Mouse (Mus musculus): ENCODE measurements around the gene A830005F24Rik. TPM values are rescaled to one million over a fixed set of nuclear protein-coding genes. Genes with fewer than 3 reads are reported as not detected.

The A830005F24Rik gene
- polyA plus RNA-seq, 1 experiment, result 0.31 TPM

DNA sequence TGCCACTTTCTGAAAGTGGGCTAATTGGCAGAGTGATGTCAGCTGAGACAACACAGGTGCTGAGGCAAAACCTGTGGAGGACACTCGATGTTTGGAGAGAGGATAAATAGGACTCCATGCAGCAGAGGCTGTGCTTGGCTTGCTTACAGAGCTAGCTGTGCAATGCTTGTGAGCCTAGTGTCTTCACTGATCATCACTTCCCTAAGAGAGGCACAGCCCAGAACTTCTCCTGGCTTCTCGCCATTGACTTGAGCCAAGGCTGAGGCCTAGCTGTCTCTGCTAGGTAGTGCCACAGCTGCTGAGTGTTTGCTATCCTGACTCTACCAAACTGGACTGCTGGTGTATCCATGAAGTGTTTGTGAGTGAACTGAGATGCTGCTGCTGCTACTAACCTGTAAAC is 17.3 kb downstream of the A830005F24Rik start:
- no peak for TF ChIP-seq GATA1 (IDR thresholded peaks at IDR 0.05; ENCODE audit: low read length)

DNA sequence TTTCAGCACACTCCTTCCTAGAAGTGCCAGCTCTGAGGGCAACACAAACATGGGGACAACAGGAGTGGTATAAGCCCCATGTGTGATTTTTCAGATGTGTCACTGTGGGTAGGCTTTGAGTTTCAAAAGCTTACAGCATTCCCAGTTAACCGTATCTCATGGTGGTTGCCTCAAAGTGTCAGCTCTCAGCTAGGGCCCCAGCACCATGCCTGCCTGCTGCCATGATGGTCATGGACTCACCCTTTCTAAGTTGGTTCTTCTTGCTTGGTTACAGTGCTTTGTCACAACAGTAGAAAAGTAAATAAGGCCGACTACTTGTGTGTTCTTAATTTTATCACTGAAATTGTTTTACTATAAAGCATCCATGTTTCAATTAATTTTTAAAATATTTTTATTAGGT is 18.1 kb downstream of the A830005F24Rik start:
- TF ChIP-seq GATA1 (IDR thresholded peaks at IDR 0.05; ENCODE audit: low read length), result no peak

DNA sequence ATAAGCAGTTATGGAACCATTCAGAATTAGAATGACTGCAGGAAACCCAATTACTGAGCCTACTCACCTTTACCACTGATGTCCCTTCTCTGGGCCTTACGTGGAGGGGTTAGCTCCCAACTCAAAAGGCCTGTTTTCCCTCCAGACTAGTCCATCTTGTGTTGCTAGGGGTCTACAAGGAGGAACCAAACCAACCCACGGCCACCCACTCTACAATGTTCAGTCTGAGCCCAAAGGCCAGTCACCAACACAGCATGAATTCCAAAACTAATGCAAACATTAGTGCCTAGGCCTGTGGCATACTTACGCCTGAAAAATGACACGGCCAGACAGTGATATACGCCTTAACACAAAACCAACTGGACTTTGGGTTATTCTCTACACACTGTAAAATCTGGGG is 20.1 kb downstream of the A830005F24Rik start:
- no peak for TF ChIP-seq GATA1 (IDR thresholded peaks at IDR 0.05; ENCODE audit: low read length)

DNA sequence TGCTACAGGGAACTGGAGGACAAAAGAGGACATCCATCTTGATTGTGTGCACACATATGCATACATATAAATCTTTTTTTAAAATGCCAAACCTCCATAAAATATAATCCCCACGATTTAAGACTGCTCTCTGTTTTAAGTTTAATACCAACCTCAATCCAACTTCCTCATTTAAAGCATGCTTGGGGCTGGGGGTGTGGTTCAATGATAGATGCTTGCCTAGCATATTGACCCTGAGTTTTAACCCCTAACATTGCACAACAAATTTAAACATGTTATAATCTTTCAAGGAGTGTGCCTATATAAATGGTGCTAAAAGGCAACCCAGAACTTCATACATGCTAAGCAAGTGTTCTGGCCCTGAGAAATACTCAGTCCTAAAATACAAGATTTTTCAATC is 27.1 kb downstream of the A830005F24Rik start:
- TF ChIP-seq GATA1 (IDR thresholded peaks at IDR 0.05; ENCODE audit: low read length), result no peak

DNA sequence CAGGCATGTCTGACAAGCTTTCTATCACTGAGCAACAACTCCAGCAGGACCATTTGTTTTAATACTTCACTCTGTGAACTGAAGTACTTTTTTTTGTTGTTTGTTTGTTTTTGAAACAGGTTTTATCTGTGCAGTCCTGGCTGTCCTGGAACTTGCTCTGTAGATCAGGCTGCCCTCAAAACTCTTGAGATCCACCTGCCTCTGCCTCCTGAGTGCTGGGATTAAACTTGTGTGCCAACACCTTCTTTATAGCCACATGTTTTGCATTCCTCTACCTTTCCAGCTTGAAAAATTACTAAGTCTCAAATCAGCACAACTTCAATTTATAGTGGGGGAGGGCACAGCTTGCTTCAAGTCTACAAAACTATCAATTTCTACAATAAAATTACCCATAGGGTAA is 31.0 kb downstream of the A830005F24Rik start:
- no peak for TF ChIP-seq GATA1 (IDR thresholded peaks at IDR 0.05; ENCODE audit: low read length)

DNA sequence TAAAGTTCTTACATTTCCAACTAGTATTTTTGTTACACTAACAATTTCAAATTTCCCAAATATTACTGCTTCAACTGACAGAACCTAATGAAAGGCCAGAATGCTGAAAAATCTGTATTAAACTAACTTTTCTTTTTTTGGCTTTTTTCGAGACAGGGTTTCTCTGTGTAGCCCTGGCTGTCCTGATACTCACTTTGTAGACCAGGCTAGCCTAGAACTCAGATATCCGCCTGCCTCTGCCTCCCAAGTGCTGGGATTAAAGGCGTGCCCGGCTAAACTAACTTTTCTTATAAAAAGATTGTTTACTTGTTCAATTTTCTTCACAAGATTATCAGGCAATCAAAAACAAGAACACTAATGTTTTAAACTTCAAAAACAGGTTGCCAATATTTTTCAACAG is 31.5 kb downstream of the A830005F24Rik start:
- TF ChIP-seq GATA1 (IDR thresholded peaks at IDR 0.05; ENCODE audit: low read length), result no peak

DNA sequence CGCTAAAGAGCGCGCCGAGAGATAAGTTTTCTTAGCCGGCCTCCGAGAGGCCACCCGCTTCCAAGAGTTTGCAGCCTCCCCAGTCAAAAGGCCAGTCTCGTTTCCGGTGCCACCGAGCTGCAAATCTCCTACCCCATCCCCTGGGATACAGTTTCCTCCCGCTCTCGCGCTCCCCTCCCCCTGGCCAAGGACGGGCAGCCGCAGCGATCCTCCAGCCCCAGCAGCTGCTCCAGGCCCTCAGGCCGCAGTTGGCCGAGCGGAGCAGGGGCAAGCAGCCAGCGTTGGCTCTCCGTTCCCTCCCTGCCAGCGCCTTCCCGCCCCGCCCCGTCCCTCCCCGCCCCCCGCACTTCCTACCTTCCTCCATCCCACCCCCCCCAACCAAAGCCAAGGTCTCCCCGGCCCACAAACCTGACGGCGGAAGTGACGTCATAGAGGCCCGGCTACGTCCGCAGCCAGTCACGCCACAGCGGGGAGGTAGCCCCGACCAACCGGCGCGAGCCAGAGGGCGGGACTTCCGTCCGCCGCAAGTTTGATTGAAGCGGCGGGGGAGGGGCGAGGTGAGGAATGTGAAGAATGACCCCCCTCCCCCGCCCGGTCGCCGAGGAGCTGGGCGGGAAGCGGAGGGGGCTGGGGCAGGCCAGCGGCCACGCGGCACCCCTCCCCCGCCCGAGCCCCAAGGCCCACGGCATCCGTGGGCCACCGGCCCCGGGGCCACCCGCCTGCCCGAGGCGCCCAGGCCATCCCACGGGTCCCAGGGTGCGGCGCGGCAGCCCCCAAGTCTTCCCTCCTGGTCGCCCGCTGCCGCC is 32.3 kb downstream of the A830005F24Rik start:
- no peak for TF ChIP-seq GATA1 (IDR thresholded peaks at IDR 0.05; ENCODE audit: low read length)

DNA sequence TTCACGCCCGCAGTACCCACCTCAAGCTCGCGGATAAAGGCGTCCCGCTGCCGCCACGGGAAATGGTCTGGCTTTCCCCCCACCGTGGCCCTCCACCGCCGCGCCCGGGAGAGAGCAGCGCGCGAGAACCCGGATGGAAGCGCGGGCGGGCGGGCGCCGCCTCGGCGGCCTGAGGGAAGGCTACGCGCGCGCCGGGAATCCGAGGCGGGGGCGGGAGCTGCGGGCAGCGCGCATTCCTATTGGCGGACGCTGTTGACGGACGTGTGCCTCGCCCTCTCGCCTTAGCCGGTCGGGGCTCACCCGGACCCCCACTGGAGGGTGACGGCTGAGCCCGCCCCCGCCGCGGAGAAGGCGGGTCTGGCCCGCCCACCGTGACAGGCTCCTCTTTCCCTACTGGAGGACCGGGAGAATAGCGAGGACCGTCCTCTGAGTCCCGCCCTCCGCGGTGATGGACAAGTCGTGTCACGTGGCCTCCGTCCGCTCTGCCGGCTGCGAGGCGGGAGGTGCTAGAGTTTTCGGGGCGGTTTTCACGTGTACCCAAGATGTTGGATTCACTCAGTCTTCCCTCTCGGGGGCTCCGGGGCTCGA is 33.1 kb downstream of the A830005F24Rik start:
- TF ChIP-seq GATA1 (IDR thresholded peaks at IDR 0.05; ENCODE audit: low read length), result no peak

DNA sequence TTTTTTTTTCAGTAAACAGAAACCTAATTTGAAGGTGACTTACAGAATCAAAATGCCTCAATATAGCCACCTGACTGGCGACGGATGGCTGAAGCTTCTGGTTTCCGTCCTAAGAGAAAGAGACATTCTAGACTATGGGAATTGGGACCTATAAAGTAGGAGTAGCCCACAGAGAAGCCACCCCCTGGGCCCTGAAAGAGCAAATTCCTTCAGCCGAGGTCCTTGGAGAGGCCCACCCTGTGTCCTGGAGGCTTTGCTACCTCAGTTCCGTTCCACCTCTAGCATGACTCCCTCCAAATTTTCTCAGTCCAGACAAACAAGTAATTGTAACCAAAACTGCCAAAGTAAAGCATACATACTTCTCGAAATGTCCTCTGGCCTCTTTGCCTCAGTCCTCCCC is 34.3 kb downstream of the A830005F24Rik start:
- TF ChIP-seq GATA1 (IDR thresholded peaks at IDR 0.05; ENCODE audit: low read length), result no peak

DNA sequence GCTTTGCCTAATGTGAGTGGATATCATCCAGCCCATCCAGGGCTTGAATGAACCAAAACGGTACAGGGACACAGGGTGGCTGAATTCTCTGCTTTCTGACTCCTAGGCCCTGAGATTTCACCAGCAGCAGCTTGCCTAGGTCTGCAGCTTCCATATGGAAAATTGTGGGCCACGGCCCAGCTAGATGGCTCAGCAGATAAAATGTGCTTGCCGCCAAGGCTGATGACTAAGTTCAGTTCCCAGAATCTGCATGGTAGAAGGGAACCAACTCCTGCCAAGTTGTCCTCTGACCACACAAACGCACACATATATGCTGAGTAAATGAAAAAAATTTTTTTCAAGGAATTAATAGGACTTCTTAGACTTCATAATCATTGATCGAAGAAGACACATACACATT is 34.9 kb downstream of the A830005F24Rik start:
- TF ChIP-seq GATA1 (IDR thresholded peaks at IDR 0.05; ENCODE audit: low read length), result no peak

DNA sequence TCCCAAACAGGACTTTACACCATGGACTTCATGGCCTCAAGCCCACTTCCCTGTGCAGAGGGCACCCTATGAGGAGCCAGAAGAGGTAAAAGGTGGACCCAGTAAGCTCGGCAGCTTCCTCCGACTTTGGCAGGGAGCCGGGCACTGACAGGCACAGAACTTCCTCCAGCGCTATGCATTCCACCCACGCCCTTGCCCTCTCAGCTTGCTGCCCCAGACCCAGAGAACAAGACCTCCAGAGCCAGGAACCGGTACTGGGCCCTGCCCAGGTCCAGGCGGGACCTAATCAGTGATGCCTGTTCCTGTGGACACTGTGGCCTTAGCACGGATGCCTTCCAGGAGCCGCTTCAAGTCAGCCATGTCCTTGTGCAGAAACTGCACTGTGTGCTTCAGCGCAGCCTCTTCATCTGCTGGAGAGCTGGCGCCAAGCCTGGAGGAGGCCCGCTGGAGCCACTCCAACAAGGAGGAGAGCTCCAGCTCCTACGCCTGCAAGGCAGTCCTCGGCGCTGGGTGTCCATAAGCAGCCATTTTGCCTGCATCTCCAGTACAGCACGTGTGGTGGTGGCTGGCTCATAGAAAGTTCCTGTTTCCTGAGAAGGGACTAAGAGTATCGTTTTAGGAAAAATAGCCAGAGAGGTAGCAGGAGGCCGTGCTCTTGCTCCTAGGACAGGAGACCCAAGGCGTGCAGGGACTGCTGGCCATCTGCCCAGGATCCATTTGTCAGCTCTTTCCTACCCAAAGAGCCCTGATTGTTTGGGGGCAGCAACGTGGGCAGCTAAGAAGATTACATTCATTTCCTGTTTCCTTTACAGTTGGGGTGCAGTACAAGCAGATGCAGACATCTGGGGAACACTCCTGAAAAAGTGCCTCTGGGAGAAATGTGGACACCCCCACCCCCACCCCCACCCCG is 39.1 kb downstream of the A830005F24Rik start:
- TF ChIP-seq GATA1 (IDR thresholded peaks at IDR 0.05; ENCODE audit: low read length), result no peak

DNA sequence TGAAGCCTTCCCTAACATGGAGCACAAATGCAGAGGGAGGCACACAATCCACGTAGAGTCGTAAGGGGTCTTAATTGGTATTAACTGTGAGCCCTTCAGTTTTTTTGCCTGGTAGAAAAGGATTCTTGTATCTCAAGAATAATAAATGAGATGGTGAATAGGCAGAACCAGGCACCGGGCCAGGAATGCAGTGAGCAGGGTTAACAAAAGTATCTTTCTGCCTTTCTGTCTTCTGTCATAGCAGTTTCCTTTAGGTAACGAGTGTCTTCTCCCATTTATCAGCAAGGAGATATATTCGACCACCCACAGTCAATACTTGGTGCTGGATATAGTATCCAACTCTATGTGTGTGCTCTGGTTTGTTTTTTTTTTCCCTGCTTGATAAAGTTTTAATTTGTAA is 40.1 kb downstream of the A830005F24Rik start:
- TF ChIP-seq GATA1 (IDR thresholded peaks at IDR 0.05; ENCODE audit: low read length), result no peak

DNA sequence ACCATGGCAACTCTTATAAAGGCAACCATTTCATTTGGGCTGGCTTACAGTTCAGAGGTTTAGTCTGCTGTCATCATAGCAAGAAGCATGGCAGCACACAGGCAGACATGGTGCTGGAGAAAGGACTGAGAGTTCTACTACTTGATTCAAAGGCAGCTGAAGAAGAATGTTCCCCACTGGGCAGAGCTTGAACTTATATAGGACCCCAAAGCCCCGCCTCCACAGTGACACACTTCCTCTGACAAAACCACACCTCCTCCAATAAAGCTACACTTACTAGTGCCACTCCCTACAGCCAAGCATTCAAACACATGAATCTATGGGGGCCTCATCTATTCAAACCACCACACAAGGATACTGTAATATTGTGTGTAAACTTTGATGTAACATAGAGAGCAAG is 41.2 kb downstream of the A830005F24Rik start:
- no peak for TF ChIP-seq GATA1 (IDR thresholded peaks at IDR 0.05; ENCODE audit: low read length)

DNA sequence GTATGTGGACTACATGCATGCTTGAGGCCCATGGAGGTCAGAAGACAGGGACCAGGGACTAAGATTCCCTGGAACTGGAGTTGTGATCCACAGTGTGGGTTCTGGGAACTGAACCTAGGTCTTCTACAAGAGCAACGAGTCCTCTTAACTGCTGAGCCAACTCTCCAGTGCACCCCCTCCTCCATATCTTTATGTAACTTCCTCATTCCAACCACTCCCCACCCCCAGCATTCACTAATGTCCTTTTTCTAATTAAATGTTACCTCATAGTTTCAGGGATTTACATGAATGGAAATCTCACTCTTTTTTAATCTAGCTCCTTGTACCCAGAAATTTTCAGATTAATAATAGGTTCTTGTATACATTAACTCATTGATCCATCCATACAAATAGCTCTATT is 42.6 kb downstream of the A830005F24Rik start:
- no peak for TF ChIP-seq GATA1 (IDR thresholded peaks at IDR 0.05; ENCODE audit: low read length)

DNA sequence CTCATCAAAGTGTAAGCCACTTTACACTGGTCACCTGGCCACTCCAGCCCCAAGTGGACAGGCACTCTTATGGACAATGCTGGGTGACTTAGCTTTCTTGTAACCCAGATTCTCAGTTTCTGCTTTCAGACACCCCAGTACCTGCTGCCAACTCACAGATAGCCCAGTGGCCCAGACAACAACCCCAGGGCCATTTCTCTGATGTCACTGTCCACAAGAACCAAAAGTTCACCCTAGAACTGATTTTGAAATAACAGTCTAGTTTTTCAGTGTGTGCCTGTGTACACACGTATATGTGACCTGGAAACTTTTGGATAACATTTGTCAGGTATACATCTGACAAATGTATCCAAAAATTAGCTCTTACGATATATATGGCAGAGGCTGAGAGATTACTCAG is 48.1 kb downstream of the A830005F24Rik start:
- TF ChIP-seq GATA1 (IDR thresholded peaks at IDR 0.05; ENCODE audit: low read length), result no peak

DNA sequence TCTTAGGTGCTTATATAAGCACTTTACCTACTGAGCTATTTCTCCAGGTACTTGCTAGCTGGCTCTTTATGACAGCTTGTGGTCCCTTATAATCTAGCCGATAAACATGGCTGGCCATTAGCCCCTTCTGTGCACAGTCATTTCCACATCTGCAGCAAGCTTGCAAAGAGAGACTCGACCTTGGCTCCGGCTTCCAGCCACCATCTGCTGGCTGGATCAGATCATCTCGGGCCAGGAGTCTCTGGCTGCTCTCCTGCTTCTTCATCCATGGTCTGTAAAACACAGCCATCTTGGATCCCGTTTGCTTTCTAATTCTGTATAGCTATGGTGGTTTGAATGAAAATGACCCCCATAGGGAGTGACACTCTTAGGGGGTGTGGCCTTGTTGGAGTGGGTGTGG is 49.0 kb downstream of the A830005F24Rik start:
- no peak for TF ChIP-seq GATA1 (IDR thresholded peaks at IDR 0.05; ENCODE audit: low read length)

Other genes starting within 250 kb of the A830005F24Rik start
- gene Zfp169, start 119 bp upstream of the A830005F24Rik start, polyA plus RNA-seq (2012), result 0.31 and 0.63 TPM in 2 replicates
- gene Ptpdc1, start 112.1 kb downstream of the A830005F24Rik start, polyA plus RNA-seq (2012), result not detected in 2 replicates
- gene Barx1, start 149.4 kb downstream of the A830005F24Rik start, polyA plus RNA-seq (2012), result not detected in 2 replicates